Mouse (Mus musculus) naive thymus-derived CD4-positive, alpha-beta T cell, adult 5 months (primary cell): Measurements from ENCODE around the gene Il17rb. TPM values are rescaled to one million over a fixed set of nuclear protein-coding genes. Genes with fewer than 3 reads are reported as not detected.

Source experiments
- polyA plus RNA-seq: library from polyadenylated mRNA; unstranded; fragments of 100-300 nt; shearing (Covaris generic); gene quantifications from one replicate; pipeline ENCODE4 v1.2.1, GENCODE M21; 2017

Gene Il17rb
- 1.4 TPM for polyA plus RNA-seq

GRCm38 (mm10) chr14:30008733-30009575, at the start of gene Il17rb, which contains the start of gene Chdh:
Il17rb (minus strand) TSS chr14:30008896.
Chdh (plus strand) TSS chr14:30009023.

GRCm38 (mm10) chr14:29978254-29979204, 30.2 kb downstream of the Il17rb start, which contains the start of gene Actr8:
Actr8 (plus strand) TSS chr14:29978337.

GRCm38 (mm10) chr14:29968075-29968821, 40.4 kb downstream of the Il17rb start, which contains the start of gene Selenok:
Selenok (plus strand) TSS chr14:29968308.

Other genes with a start within 250 kb of the Il17rb start
- 380 TPM for gene Selenok, start 40.6 kb downstream of the Il17rb start, polyA plus RNA-seq
- gene Actr8, start 30.6 kb downstream of the Il17rb start, polyA plus RNA-seq = 54.4 TPM
- 1.1 TPM for gene Chdh, start 127 bp upstream of the Il17rb start, polyA plus RNA-seq